Comparison of ENCODE assay signal across 20 mouse cellular contexts in the genomic region with DNA sequence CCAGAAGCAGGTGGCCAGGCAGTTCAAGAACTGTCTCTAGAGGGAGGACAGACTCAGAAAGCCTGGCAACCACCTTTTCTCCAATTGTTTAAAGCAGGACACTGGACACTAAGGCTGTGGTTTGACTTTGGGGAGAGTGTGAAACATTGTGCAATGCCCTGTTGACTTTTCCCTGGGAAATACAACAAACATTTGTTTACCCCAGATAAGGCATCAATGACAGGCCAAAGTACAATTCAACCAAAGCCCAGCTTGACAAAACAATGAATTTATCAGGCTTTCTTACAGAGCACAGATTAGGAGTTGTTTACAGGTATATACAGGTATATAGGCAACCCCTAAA.
A peak's percentile ranks its signal among the peaks of the same experiment; 100 is the strongest.
DNase-seq lines count a peak whose midpoint lies in the region; ATAC-seq and TF ChIP-seq lines count a peak whose summit lies in the region.
"Had no signal": no experiment of that assay in that cellular context is flagged by ENCODE, and none has a peak within 500 bp of the region (broad histone marks: within the 10 kb centered on the region; RNA-seq: fewer than 3 reads in every experiment).

No protein-coding gene starts in this region.

- TF ChIP-seq CTCF in liver, embryonic 14.5 days (IDR thresholded peaks at IDR 0.05; ENCODE audit: low read depth), result no peak
- no peak for TF ChIP-seq CTCF in liver, postnatal 0 days (IDR thresholded peaks at IDR 0.05; ENCODE audit: low read depth)

- intact Hi-C loops in heart, postnatal 14 days (cut with DNase I), result no loop called here

- H3K4me1 ChIP-seq in liver, embryonic 12.5 days, result no peaks in the 10 kb centered on the region
- peaks cover 0 to 9% of the 10 kb centered on the region in 2 experiments; a peak in 2 of 4 replicates for H3K4me1 ChIP-seq in liver, embryonic 14.5 days (replicated peaks; ENCODE audit: control insufficient read depth in 2 of 2, insufficient read depth in 2 of 2, low read length in 1 of 2)
- peaks cover 5% of the 10 kb centered on the region; the same call in 1 of the 2 replicates for H3K4me1 ChIP-seq in liver, postnatal 0 days (ENCODE audit: insufficient read depth)
- H3K4me1 ChIP-seq: embryonic facial prominence, embryonic 12.5 days; embryonic facial prominence, embryonic 15.5 days; heart, embryonic 15.5 days had no signal

- ATAC-seq in liver, embryonic 12.5 days, result peak; percentile 53
- ATAC-seq in liver, embryonic 14.5 days (ENCODE audit: insufficient read depth), result peak; percentile 52
- ATAC-seq in liver, postnatal 0 days, result peak; percentile 83
- ATAC-seq: CD4-positive, CD25-positive, alpha-beta regulatory T cell, adult 4 months; forebrain, embryonic 14.5 days; forebrain, postnatal 0 days; hindbrain, postnatal 0 days had no signal

- H3K4me3 ChIP-seq in liver, embryonic 12.5 days, result no peak overlapping the region
- H3K4me3 ChIP-seq in liver, embryonic 14.5 days (ENCODE audit: insufficient read depth in 1 of 2, low read depth in 2 of 2, low read length in 2 of 2), result no peak overlapping the region
- H3K4me3 ChIP-seq in liver, postnatal 0 days (ENCODE audit: low read depth, low read length), result no peak overlapping the region
- H3K4me3 ChIP-seq: embryonic facial prominence, embryonic 12.5 days; embryonic facial prominence, embryonic 15.5 days; gastrocnemius, adult 2 months; heart, embryonic 12.5 days; heart, embryonic 15.5 days had no signal

- H3K9ac ChIP-seq in liver, embryonic 12.5 days, result no peak overlapping the region
- no peak overlapping the region for H3K9ac ChIP-seq in liver, embryonic 14.5 days (replicated peaks)
- no peak overlapping the region; the same call in 1 of the 2 replicates for H3K9ac ChIP-seq in liver, postnatal 0 days (replicated peaks)
- H3K9ac ChIP-seq: embryonic facial prominence, embryonic 12.5 days; embryonic facial prominence, embryonic 15.5 days; forebrain, postnatal 0 days; heart, embryonic 12.5 days; heart, embryonic 15.5 days; hindbrain, embryonic 14.5 days had no signal

- no peaks in the 10 kb centered on the region for H3K27me3 ChIP-seq in liver, embryonic 12.5 days (replicated peaks)
- no peaks in the 10 kb centered on the region for H3K27me3 ChIP-seq in liver, embryonic 14.5 days (ENCODE audit: control insufficient read depth, insufficient read depth, low read length)
- no peaks in the 10 kb centered on the region for H3K27me3 ChIP-seq in liver, postnatal 0 days (ENCODE audit: insufficient read depth, low read length)
- H3K27me3 ChIP-seq: embryonic facial prominence, embryonic 12.5 days; embryonic facial prominence, embryonic 15.5 days; heart, embryonic 12.5 days; heart, embryonic 15.5 days had no signal

- H3K36me3 ChIP-seq in liver, embryonic 12.5 days, result no peaks in the 10 kb centered on the region
- H3K36me3 ChIP-seq in liver, embryonic 14.5 days (replicated peaks; ENCODE audit: control insufficient read depth, insufficient read depth, low read depth), result no peaks in the 10 kb centered on the region
- H3K36me3 ChIP-seq in liver, postnatal 0 days (replicated peaks; ENCODE audit: insufficient read depth, low read length), result no peaks in the 10 kb centered on the region
- H3K36me3 ChIP-seq: embryonic facial prominence, embryonic 12.5 days; embryonic facial prominence, embryonic 15.5 days; heart, embryonic 12.5 days; heart, embryonic 15.5 days had no signal

- DNase-seq in liver, embryonic 14.5 days (ENCODE audit: low read depth in 3 of 3, low spot score in 3 of 3), result peak; percentile 5 to 29 (median 7)
- DNase-seq in liver, postnatal 0 days, result no peak
- DNase-seq in heart, postnatal 14 days, result no peak
- no peak for DNase-seq in adipocyte (ENCODE audit: low spot score)
- DNase-seq in lung, postnatal 36 days, result no peak
- DNase-seq: cerebellum, adult 11-12 months; cerebellum, adult 8-10 months; cerebellum, postnatal 10 days; forebrain, postnatal 0 days; gastrocnemius, adult 2 months; gastrocnemius, postnatal 25 days had no signal

- H3K27ac ChIP-seq in liver, embryonic 12.5 days, result 0 out of 2 replicates have a peak overlapping the region, but pooled peaks have one; percentile 37
- H3K27ac ChIP-seq in liver, embryonic 14.5 days, result no peak overlapping the region
- H3K27ac ChIP-seq in liver, postnatal 0 days (ENCODE audit: low read depth), result peak overlapping the region; percentile 62
- H3K27ac ChIP-seq: embryonic facial prominence, embryonic 12.5 days; embryonic facial prominence, embryonic 15.5 days; gastrocnemius, adult 2 months; heart, embryonic 15.5 days; hindbrain, embryonic 14.5 days; hindbrain, postnatal 0 days had no signal

- no peak overlapping the region for H3K4me2 ChIP-seq in liver, embryonic 12.5 days
- no peak overlapping the region for H3K4me2 ChIP-seq in liver, embryonic 14.5 days (ENCODE audit: low read depth)
- H3K4me2 ChIP-seq in liver, postnatal 0 days (ENCODE audit: low read depth, low read length), result peak overlapping the region; percentile 26; the same call in 1 of the 2 replicates
- H3K4me2 ChIP-seq: embryonic facial prominence, embryonic 12.5 days; embryonic facial prominence, embryonic 15.5 days; heart, embryonic 12.5 days; heart, embryonic 15.5 days; hindbrain, embryonic 14.5 days had no signal

- no peaks in the 10 kb centered on the region for H3K9me3 ChIP-seq in liver, embryonic 12.5 days (replicated peaks)
- no peaks in the 10 kb centered on the region for H3K9me3 ChIP-seq in liver, embryonic 14.5 days (ENCODE audit: control insufficient read depth, low read length)
- no peaks in the 10 kb centered on the region for H3K9me3 ChIP-seq in liver, postnatal 0 days (ENCODE audit: low read length)
- H3K9me3 ChIP-seq: embryonic facial prominence, embryonic 12.5 days; embryonic facial prominence, embryonic 15.5 days; heart, embryonic 12.5 days; heart, embryonic 15.5 days had no signal

- TF ChIP-seq EP300 in liver, embryonic 14.5 days (IDR thresholded peaks at IDR 0.05; ENCODE audit: low read depth), result no peak
- TF ChIP-seq EP300 in liver, postnatal 0 days (IDR thresholded peaks at IDR 0.05; ENCODE audit: low read depth), result no peak

Comparison
In these comparisons a context has a peak if more than half of its experiments do, and no peak if none do; other contexts are left out.
1. DNase-seq: peak in liver, embryonic 14.5 days (3 of 3); none in liver, postnatal 0 days (single experiment), heart, postnatal 14 days (0 of 2), adipocyte (single experiment) and lung, postnatal 36 days (single experiment).
2. Peak in every context shown above with its lines, with median percentiles within 50 percentile points of each other: ATAC-seq.